Mouse (Mus musculus) adipose tissue, adult 10 weeks (tissue): ENCODE results near the gene Casr. TPM values are rescaled to one million over a fixed set of nuclear protein-coding genes. Genes with fewer than 3 reads are reported as not detected.

Experiments used
- polyA plus RNA-seq: library from polyadenylated mRNA; stranded (reverse); fragments of 350-450 nt; fragmentation: Illumina TruSeq; extraction: RNeasy Lipid Tissue Mini Kit (QIAGEN cat#74804); gene quantifications from one replicate; pipeline ENCODE4 v1.2.3, GENCODE M21; 2014; ENCODE audit warnings: low read depth, low replicate concordance

The Casr gene
- 0.06 TPM for polyA plus RNA-seq

GRCm38 (mm10) chr16:36561386-36562338 lies at the start of gene Casr:
TSS of gene Casr (minus strand) at chr16:36562141.

DNA sequence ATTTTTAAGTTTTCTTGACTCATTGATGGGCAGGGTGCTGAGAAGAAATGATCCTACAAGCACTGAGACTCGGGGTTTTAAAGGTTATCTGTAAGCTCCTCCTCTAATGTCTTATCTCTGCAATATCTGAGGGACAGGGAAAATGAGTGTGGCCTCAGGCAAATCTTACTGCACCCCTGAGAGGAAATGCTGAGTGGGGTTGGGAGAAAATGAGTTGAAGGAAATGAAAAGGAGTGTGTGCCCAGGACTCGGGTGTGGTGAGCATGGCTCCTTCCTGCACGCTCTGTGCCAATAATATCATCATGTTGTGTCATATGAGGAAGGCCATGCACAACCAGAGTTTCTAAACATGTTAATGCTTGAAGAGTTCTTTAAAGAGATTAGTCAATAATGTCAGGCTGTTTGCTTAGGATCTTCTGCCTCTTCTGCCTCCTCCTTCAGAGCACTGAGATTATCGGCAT lies 106.6 kb downstream of the Casr start, which contains the start of gene Stfa3:
Gene Stfa3 (minus strand): TSS at position 51 of the 461 bp plus-strand sequence.

Other genes with a start within 250 kb of the Casr start
- not detected for gene BC117090, start 227.8 kb downstream of the Casr start, polyA plus RNA-seq
- gene BC100530, start 194.4 kb downstream of the Casr start, polyA plus RNA-seq: not detected
- not detected for gene Stfa2, start 153.7 kb downstream of the Casr start, polyA plus RNA-seq
- gene Stfa3, start 106.7 kb downstream of the Casr start, polyA plus RNA-seq: not detected
- 3.8 TPM for gene Cd86, start 103.9 kb upstream of the Casr start, polyA plus RNA-seq
- 20.3 TPM for gene Ildr1, start 131.8 kb upstream of the Casr start, polyA plus RNA-seq
- gene Slc15a2, start 222.8 kb upstream of the Casr start, polyA plus RNA-seq: 36.3 TPM